Comparison of ENCODE assay signal across 13 mouse cellular contexts in genomic region chr19:43852837-43853545, GRCm38 (mm10).
A peak's percentile ranks its signal among the peaks of the same experiment; 100 is the strongest.
DNase-seq lines count a peak whose midpoint lies in the region; ATAC-seq and TF ChIP-seq lines count a peak whose summit lies in the region.
"Had no signal": no experiment of that assay in that cellular context is flagged by ENCODE, and none has a peak within 500 bp of the region (broad histone marks: within the 10 kb centered on the region; RNA-seq: fewer than 3 reads in every experiment).

No protein-coding gene starts in this region.

- H3K4me3 ChIP-seq in liver, embryonic 14.5 days (ENCODE audit: insufficient read depth in 1 of 2, low read depth in 2 of 2, low read length in 2 of 2): no peak overlapping the region
- no peak overlapping the region for H3K4me3 ChIP-seq in liver, embryonic 12.5 days
- H3K4me3 ChIP-seq in hindbrain, embryonic 13.5 days: no peak overlapping the region
- H3K4me3 ChIP-seq: forebrain, embryonic 10.5 days; heart, embryonic 13.5 days; limb, embryonic 10.5 days had no signal

- no peaks in the 10 kb centered on the region for H3K27me3 ChIP-seq in liver, embryonic 14.5 days (ENCODE audit: control insufficient read depth, insufficient read depth, low read length)
- H3K27me3 ChIP-seq in liver, embryonic 12.5 days (replicated peaks): no peaks in the 10 kb centered on the region
- no peaks in the 10 kb centered on the region for H3K27me3 ChIP-seq in Patski
- no peaks in the 10 kb centered on the region for H3K27me3 ChIP-seq in hindbrain, embryonic 13.5 days
- H3K27me3 ChIP-seq: heart, embryonic 13.5 days had no signal

- 44% methylated on average over 7 of the region's 7 CpGs for WGBS in liver, embryonic 14.5 days (ENCODE audit: insufficient replicate concordance)
- WGBS in liver, embryonic 12.5 days (ENCODE audit: insufficient replicate concordance): 58% methylated on average over 7 of the region's 7 CpGs
- 87% methylated on average over 7 of the region's 7 CpGs for WGBS in hindbrain, embryonic 13.5 days

- H3K36me3 ChIP-seq in liver, embryonic 14.5 days (replicated peaks; ENCODE audit: control insufficient read depth, insufficient read depth, low read depth): no peaks in the 10 kb centered on the region
- H3K36me3 ChIP-seq in liver, embryonic 12.5 days: peaks cover 57% of the 10 kb centered on the region
- peaks cover 78% of the 10 kb centered on the region for H3K36me3 ChIP-seq in hindbrain, embryonic 13.5 days

- no peaks in the 10 kb centered on the region for H3K9me3 ChIP-seq in liver, embryonic 14.5 days (ENCODE audit: control insufficient read depth, low read length)
- no peaks in the 10 kb centered on the region for H3K9me3 ChIP-seq in liver, embryonic 12.5 days (replicated peaks)
- H3K9me3 ChIP-seq in hindbrain, embryonic 13.5 days: no peaks in the 10 kb centered on the region
- H3K9me3 ChIP-seq: forebrain, embryonic 10.5 days; heart, embryonic 13.5 days; limb, embryonic 10.5 days had no signal

- peak; percentile 17 to 24 for DNase-seq in cerebellum, postnatal 14 days
- no peak for DNase-seq in cerebellum, adult 9-11 months
- no peak for DNase-seq in liver, embryonic 14.5 days (ENCODE audit: low read depth in 3 of 3, low spot score in 3 of 3)
- DNase-seq in Patski (ENCODE audit: low read depth, low spot score): no peak
- DNase-seq in right cerebral cortex, postnatal 4 days: no peak
- DNase-seq: adrenal gland, postnatal 36 days had no signal

- no peak for TF ChIP-seq EP300 in liver, embryonic 14.5 days (IDR thresholded peaks at IDR 0.05; ENCODE audit: low read depth)

- no peak overlapping the region for H3K27ac ChIP-seq in liver, embryonic 14.5 days
- no peak overlapping the region for H3K27ac ChIP-seq in liver, embryonic 12.5 days
- no peak overlapping the region for H3K27ac ChIP-seq in hindbrain, embryonic 13.5 days
- H3K27ac ChIP-seq: forebrain, embryonic 10.5 days; heart, embryonic 13.5 days; limb, embryonic 10.5 days had no signal

- no peak for ATAC-seq in liver, embryonic 14.5 days (ENCODE audit: insufficient read depth)
- ATAC-seq in liver, embryonic 12.5 days: no peak
- no peak for ATAC-seq in Patski
- 0 out of 2 replicates have a peak, but pooled peaks have one; percentile 61 for ATAC-seq in megakaryocyte progenitor cell, adult 5-6 weeks (replicated peaks; ENCODE audit: poor library complexity)
- ATAC-seq in hindbrain, embryonic 13.5 days (ENCODE audit: low FRiP score): no peak
- ATAC-seq: midbrain, embryonic 16.5 days had no signal

- peak; percentile 49 for TF ChIP-seq CTCF in liver, embryonic 14.5 days (IDR thresholded peaks at IDR 0.05; ENCODE audit: low read depth)
- TF ChIP-seq CTCF in Patski (IDR thresholded peaks at IDR 0.05): peak; percentile 94

- H3K9ac ChIP-seq in liver, embryonic 14.5 days (replicated peaks): no peak overlapping the region
- no peak overlapping the region for H3K9ac ChIP-seq in liver, embryonic 12.5 days
- H3K9ac ChIP-seq in hindbrain, embryonic 13.5 days: no peak overlapping the region
- H3K9ac ChIP-seq: heart, embryonic 13.5 days had no signal

- CTCF ChIA-PET in Patski (lab: Charles Lee): no interaction called here

- no peaks in the 10 kb centered on the region for H3K4me1 ChIP-seq in liver, embryonic 14.5 days (replicated peaks; ENCODE audit: control insufficient read depth in 2 of 2, insufficient read depth in 2 of 2, low read length in 1 of 2)
- no peaks in the 10 kb centered on the region for H3K4me1 ChIP-seq in liver, embryonic 12.5 days
- no peaks in the 10 kb centered on the region for H3K4me1 ChIP-seq in hindbrain, embryonic 13.5 days (replicated peaks)
- H3K4me1 ChIP-seq: forebrain, embryonic 10.5 days; limb, embryonic 10.5 days had no signal

- in situ Hi-C loops in Patski (cut with MboI; ENCODE audit: low pct_unique_long_range_greater_than_20kb): no loop called here

- H3K4me2 ChIP-seq in liver, embryonic 14.5 days (ENCODE audit: low read depth): no peak overlapping the region
- no peak overlapping the region for H3K4me2 ChIP-seq in liver, embryonic 12.5 days
- no peak overlapping the region for H3K4me2 ChIP-seq in hindbrain, embryonic 13.5 days
- H3K4me2 ChIP-seq: heart, embryonic 13.5 days had no signal

- POLR2A ChIA-PET in Patski (lab: Charles Lee): no interaction called here

Comparison
In these comparisons a context has a peak if more than half of its experiments do, and no peak if none do; other contexts are left out.
1. DNase-seq: peak in cerebellum, postnatal 14 days (2 of 2); none in cerebellum, adult 9-11 months (single experiment), liver, embryonic 14.5 days (0 of 3), Patski (single experiment) and right cerebral cortex, postnatal 4 days (single experiment).